Mouse (Mus musculus): Measurements from ENCODE around the gene Rxfp4.

Rxfp4 gene

DNA sequence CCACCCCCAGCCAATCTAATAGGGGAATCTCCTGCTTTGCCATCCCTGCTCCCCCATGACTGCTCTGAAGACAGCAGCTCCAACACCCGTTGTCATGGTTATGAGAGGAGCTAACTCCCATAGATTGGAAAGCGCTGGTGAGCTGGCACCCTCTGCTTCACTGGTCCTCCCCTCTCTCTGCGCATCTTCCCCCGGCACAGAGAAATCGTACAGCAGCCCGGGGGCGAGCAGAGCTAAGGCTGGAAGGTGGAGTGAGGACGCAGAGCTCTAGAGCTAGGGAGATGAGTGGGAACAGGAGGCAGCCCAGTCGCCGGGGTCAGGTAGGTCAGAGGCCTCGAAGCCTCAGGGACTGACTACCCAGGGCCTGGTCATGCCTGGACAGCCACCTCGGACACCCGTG lies 23.7 kb downstream of the Rxfp4 start:
- DNase-seq (ENCODE audit: low read depth, low spot score), result no peak

DNA sequence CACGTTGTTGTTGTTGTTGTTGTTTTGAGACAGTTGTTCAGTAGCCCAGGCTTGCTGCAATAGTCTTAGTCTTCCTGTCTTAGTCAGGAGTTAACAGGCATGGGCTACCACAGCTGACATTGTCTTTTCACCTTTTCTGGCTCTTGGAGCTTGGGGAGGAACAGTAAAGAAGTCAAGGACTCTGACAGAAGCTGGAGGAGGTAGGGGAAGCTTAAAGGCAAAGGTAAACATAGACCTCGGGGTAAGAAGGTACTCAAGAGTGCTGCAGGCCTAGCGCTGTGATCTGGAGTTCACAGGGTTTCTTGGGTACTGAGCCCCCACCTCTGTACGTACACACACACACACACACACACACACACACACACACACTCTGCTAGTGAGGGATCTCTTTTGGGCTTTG lies 24.2 kb downstream of the Rxfp4 start:
- DNase-seq (ENCODE audit: low read depth, low spot score), result no peak

DNA sequence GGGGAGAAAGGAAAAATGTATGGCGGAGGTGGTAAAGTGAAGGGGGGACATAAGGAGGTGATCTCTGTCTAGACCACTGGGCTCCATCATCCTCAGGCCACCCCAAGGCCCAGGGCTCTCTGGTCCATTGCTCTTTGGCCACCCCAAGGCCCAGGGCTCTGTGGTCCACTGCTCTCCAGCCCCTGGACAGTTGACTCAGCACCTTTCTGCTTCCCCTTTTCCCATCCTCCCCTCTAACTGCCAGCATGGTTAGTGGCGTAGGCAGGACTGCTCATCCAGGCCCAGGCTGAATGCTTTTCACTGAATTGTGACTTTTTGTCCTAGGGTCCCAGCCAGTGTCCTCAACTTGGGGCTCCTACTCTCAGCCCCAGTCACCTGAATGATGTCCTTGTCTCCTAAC lies 25.4 kb downstream of the Rxfp4 start:
- no peak for DNase-seq (ENCODE audit: low read depth, low spot score)

DNA sequence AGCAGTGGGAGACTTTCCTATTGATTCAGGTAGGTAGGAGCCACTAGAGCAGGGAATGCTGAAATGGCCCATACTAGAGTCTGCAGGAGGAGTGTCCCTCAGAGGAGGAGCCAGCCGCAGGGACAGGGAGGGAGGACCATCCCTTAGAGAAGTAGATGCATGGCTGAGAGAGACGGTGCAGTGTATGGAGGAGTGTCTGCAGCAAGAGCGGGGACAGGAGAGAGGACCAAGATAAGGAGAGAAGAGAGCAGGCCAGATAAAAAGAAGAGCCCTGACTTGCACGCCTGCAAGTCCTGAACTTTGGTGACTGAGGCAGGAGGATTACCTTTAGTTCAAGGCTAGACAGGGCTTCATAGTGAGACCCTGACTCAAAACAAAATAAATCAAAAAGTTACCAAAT lies 25.8 kb downstream of the Rxfp4 start:
- DNase-seq (ENCODE audit: low read depth, low spot score), result no peak

DNA sequence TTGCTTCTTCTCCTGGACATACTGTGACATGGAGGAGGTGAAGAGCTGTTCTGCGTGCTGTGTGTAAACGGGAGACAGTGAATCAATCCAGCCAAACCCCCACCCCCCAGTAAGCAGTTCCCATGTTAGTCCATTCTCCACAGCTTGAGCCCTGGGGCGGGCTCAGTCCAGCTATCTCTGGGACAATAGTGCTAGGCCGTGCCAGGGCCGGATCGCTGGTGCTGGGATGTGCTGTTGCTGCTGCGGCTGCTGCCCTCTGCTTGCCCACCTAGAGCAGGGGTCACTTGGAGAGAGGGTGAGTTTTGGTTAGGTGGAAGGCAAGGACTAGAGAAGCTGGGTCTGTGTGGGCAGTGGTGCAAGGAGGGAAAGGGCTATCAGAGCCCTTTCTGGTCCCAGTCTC lies 26.6 kb downstream of the Rxfp4 start:
- no peak for DNase-seq (ENCODE audit: low read depth, low spot score)

DNA sequence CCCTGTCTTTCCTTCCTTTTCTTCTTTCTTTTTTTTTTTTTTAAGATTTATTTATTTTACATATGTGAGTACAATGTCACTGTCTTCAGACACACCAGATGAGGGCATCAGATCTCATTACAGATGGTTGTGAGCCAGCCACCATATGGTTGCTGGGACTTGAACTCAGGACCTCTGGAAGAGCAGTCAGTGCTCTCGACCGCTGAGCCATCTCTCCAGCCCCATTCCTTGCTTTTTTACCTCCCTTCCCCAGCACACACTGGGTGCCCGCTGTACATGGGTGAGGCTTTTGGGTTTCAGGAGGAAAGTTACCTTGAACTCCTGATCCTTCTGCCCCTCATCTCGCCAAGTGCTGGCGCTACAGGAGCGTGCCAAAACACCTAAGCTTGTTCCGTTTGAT lies 27.4 kb downstream of the Rxfp4 start:
- no peak for DNase-seq (ENCODE audit: low read depth, low spot score)

DNA sequence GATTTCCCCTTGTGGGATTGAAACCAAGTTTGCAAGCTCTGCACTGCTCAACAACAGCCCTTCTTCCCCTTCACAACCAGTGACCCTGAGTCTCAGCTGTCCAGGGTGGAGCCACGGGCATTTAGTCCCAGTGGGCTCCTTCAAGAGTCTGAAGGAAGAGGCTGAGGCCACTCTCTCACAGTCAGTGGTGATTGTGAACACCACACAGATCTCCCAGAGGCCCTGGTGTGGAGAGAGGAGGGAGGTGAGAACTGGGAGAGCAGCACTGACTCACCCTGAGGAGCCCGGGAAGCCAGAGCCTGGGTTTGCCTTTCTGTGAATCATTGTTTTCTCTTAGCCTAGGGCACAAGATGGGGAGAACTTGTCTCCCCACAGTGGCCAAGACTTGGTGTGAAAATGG lies 28.0 kb downstream of the Rxfp4 start:
- no peak for DNase-seq (ENCODE audit: low read depth, low spot score)

DNA sequence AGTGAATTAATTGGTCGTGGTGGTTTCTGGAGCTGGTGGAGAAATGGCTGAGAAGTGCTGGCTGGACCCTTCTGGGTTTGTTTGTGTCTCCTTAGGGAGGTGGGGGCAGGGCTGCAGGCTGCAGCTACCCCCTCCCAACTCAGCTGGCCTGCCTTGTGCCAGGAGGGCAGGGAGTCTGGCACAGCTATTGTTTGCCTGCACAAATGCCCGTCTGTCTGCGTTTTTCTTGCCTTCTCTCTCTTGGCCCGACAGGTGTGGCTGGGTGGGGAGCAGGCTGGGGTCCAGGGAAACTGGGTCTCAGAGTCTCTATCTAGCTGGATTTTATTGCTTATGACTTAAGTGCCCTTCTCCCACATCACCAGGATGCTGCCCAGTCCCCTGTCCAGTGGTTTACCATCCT lies 28.6 kb downstream of the Rxfp4 start:
- DNase-seq (ENCODE audit: low read depth, low spot score), result no peak

DNA sequence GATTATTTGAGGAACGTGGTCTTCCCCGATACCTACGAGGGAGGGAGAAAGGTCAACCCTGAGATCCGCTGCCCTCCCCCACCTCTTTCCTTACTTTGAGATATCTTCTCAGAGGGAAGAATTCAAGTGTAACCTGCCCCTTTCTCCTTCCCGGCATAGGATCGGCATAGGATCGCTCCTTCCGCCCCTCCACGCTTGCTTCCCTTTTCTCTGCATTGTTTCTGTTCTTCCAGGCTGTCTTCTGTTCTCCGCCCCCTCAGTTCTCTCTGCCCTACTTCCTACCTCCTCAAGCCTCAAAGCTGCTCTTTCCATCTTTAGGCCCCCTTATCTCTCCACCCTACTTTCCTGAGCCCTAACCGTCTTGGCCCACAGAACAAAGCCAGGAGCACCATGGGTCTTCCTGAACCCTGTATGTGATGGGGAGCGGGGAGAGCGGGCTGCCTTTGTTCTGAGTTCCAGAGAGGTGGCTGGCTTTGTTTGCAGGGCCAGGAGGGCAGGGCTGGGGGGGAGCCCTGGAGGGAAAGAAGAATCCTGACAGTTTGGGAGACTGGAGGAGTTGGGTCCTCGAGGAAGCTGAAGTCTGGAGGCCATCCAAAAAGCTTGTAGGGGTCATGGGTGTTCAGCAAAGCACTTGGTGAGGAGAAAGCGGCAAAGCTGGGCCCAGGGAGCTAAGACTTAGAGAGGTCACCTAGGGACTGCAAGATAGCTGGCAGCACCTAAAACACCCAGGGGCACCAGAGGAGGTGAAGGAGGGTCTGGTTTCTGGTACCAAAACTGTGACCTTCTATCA lies 29.4 kb downstream of the Rxfp4 start:
- peak; percentile 59 for DNase-seq (ENCODE audit: low read depth, low spot score)

DNA sequence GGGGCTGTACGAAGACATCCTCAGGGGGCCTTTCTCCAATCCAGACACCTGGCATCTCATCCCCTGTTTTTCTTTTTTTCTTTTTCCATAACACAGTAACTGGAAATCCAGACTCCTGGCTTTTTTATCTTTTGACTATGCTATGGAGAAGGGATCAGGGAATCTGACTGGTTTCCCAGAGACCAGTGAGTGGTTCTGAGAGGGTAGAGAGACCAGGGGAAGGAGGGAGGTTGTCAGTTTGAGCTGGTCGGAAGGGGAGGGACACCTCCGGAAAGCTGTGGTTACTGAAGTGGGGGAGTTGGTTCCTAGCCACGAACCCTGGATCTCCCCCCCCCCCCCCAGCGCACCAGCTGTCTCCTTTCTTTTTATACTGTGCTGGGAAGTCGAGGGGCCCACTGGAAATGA lies 30.0 kb downstream of the Rxfp4 start:
- no peak for DNase-seq (ENCODE audit: low read depth, low spot score)

DNA sequence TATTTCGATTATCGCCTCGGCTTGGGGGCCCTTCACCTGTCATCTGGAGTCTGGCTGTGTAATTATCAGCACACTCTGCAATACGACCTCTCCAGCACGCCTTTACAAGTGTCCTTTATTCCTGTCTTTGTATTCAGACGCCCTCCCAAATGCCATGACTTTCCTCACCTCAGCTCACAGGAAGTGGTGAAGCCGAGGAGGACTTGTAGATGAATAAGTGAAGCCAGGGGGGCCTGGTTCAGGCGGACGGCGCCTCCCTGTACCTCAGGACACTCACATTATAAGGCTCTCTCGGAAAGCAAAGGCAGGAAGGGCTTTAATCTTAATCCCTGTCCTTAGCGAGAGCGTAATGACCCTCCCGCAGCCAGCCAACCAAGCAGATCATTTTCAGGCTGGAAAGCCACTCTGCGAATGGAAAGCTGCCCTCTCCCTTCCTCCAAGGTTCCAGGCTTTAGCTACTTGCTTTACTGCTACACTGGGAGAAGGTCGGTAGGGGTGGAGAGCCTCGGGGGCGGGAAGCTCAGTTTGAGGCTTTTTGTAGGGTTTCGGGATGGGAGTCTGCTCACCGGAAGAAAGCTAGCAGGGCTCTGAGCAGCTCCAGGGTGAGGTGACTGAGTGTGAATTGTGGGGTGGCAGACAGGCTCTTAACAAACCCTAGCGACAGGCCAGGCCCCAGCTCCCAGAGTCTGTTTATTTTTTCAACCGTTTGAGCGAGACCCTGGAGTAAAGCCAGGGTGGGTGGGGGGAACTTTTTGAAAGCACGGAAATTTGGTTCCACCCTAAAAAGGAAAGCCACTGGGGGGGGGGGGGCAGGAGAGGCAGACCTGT lies 30.6 kb downstream of the Rxfp4 start:
- no peak for DNase-seq (ENCODE audit: low read depth, low spot score)

DNA sequence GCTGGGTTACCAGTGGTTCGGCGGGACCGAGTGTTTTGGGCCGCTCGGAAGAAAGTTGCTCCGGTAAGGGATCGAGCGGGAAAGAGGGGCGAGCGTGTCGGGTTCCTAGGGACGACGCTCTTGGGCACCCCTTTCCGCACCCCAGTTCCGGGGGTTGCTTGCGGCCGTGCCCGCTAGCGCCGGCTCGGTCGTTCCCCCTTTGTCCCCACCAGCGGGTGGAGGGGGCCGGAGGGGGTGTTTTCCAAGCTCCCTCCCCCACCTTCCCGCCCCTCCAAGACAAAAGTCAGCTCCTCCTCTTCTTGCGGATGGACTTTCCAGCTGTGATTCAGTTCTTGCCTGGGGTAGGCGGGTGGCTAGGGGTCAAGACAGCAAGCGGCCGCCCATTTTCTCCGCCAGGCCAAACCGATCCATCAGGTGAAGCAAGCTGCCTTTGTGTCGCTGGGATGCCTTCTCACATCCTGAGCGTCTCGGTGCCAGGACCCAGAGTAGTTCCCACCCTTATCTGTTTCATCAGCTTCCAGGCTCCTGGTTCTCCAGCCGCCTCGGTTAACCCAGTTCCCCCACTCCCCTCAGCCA lies 31.3 kb downstream of the Rxfp4 start:
- DNase-seq (ENCODE audit: low read depth, low spot score), result peak; percentile 50

DNA sequence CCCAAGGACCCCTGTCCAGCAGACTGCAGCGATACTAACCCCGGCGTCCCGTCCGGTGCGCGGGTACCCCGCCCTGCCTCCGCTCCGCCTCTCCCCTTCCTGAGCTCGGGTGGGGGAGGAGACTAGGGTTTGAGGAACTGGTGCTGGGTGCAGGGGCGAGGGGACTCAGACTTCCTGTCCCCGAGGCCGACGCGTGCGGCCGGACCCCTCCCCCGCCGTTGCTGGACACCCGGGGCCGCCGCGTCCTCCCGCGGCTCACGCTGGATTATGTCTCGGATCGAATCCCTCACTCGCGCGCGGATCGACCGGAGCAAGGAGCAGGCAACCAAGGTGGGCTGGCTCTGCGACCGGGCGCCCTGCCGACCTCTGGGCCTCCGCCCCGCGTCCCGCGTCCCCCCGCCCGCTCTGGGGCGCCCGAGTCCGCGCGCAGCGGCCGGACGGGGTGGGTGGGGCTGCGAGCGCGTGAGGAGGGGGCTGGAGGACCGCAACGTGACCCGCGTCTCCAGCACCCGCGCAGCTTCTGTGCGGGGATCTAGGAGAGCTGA lies 31.9 kb downstream of the Rxfp4 start:
- peak; percentile 50 for DNase-seq (ENCODE audit: low read depth, low spot score)

DNA sequence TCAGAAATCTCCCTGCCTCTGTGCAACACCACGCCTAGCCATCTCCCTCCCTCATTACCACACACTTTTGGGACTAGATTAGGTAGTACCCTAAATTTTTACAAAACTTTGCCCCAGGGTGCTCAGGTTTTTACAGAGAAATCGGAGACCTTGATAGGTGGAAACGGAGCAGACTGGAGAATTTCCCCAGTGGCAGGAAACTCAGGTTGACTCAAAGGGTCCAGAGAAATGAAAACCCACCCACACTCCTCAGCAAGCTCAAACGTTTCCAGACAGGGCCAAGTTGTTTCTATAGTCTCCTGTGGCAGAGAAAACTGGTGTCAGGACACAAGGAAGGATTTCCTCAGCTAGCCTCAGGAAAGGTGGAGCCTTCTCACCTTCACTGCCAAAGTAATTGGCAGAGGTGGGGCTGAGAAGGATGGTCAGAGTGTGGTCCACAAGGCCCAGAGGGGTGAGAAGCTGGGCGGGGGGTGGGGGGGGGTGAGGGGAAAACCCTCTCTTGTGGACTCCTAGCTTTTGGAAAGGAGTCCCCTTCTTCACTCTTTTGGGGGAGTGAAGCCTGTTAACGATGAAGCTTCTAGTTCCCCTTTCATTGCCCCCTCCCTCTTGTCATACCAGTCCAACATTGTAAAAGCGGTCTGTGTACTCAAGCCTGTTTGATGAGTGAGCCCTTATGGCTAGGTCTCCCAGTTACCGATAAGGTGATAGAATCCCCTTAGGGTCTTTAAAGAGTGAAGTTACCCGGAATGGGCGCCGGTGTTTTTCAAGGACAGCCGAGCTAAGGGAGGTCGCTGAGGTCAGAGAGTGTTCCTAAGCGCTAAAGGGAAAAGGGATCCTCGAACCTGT lies 32.6 kb downstream of the Rxfp4 start:
- no peak for DNase-seq (ENCODE audit: low read depth, low spot score)

DNA sequence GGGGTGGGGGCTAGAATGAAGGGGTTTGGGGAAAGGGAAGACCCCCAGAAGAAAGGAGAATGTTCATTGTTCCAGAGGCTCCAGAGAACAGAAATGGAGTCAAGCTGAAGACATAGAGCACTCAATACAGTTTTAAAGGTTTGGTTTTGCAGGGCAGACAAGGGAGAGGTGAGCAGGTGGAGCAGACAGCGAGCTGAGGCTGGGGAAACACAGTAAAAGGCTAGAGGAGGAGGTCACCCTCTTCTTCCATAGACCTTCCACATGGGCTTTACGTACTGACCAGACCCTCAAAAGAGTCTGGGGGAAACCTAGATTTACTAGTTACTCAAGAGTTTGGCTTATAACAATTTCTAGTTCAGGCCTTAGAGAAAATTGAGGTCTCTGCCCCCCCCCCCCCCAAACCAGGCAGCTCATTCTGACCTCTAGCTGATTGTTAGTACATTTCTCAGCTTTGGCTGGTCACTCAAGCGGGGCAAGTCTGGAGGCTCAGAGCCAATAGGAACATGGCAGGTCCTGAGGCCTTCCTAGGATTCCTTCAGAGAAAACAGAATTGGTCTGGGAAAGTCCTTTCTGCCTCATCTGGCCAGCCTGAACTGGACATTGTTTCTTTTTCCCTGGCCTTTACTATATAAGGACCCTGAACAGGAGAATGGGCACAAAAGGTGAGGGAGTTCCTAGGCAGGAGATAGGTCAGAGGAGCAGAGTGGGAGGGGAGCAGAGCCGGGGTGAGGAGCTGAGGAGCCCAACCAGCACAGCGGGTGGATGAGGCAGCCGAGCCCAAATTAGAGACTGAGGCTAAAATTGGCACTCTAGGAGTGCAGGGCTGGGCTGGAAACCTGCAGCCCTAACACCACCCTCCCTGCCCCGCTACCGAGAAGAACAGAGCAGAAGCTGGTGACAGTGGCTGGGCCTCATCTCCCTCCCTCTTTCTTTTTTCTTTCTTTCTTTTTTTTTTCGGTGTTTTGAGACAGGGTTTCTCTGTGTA lies 33.5 kb downstream of the Rxfp4 start:
- peak; percentile 49 for DNase-seq (ENCODE audit: low read depth, low spot score)

DNA sequence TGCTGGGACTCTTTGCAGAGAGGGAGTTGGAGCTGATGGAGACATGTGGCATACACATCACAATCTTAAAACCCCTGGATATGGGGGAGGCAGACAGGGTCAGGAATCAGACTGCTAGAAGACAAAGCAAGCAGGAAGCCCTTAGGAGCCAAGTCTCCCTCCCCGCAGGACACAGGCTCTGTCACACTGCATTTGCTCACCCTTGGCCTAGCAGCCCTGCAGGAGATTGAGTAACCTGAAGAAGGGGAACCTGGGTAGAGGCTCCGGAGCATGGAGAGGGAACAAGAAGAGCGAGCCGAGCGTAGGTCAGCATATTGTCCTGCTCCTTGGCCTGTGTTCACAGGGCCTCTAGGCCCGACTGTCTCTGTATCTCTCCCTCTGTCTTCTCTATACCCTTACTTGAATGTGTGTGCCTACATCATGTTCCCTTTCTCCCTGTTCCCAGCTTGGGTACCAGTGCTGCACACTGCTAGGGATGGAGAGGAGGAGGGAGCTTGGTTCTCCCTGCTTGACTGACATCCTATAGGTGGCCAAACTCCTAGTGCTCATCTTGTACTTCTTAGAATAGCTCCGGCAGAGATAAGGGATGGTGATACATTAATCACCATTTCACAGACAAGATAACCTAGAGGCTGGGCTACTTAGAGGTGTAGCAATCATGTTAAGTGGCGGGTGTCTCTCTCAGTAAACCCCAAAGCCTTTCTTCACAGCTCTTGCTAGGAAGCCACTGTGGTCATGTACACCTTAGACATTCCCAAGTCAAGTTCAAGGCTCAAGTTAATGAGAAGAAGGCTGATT lies 34.7 kb downstream of the Rxfp4 start:
- DNase-seq (ENCODE audit: low read depth, low spot score), result no peak

DNA sequence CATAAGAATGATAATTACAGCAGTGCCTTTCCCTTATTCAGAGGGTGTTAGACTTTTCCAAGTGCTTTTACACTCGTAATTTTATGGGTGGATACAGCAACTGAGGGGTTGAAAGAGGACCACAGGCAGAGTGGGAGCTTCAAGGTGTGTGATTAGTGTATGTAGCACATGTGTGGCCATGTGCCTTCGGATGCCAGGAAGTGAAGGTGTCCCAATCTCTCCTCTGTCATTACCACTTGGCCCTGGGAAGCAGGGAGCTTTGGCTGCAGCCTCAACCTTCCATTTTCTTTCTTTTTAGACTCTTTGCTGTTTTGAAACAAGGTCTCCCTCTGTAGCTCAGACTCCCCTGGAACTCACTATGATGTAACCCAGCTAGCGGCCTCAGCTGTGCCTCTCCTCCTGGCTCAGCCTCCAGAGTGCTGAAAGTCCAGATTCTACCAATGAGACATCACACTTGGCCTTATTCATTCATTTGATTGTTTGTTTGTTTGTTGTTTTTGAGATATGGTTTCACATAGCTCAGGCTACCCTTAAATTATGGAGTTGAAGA lies 35.9 kb downstream of the Rxfp4 start:
- no peak for DNase-seq (ENCODE audit: low read depth, low spot score)

DNA sequence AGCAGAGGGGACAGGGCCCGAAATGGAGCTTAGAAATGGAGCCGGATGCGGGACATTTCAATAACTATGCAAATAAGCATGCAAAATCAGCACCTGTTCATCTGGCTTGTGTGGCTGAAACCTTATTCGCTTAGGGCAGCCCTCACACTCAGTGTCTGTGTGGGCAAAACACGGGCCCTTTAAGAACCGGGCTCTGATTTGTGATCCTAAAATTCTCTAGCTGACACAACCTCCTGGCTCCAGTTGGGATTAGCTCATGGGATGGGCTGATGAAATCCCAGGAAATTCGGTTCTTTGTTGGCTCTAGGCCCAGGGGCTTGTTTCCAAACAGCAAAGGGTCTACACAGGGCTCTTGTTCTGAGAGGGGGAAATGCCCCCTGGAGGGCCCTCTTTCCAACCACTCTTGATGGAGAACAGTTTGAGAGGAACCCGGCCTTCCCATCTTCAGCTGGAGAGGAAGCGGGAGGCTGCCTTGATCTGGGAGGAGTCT lies 37.0 kb downstream of the Rxfp4 start:
- no peak for DNase-seq (ENCODE audit: low read depth, low spot score)

DNA sequence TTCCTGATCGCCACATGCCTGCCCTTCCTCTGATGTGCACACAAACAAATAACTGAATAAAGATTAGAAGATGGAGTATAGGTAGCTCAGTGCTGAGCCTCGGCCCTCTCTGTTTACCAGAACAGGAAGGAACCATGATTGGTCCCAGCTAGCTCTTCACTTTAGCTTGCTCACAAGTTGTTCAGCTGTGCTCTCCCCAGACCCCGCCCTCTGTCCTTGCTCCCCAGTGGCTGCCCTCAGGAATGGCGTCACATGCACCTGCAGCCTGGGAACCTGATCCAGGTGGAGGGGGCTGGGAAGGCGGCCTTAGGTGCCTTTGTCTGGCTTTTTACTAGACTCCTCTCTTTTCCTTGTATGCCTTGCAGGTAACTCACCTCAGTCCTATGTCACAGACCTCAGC lies 37.8 kb downstream of the Rxfp4 start:
- peak; percentile 64 for DNase-seq (ENCODE audit: low read depth, low spot score)
